Mouse (Mus musculus): ENCODE data around the gene Bpifa1. TPM values are rescaled to one million over a fixed set of nuclear protein-coding genes. Genes with fewer than 3 reads are reported as not detected.

Bpifa1 gene
- polyA plus RNA-seq, 1 experiment from 2014 or later: 0.11 TPM

Other genes starting within 250 kb of the Bpifa1 start
- gene Bpifb6, start 242.5 kb upstream of the Bpifa1 start, polyA plus RNA-seq (2016; fragmentation: Nextera tagmentation; extraction: Ambion mirVana): not detected in 2 replicates
- not detected in 2 replicates for gene Bpifb3, start 224.7 kb upstream of the Bpifa1 start, polyA plus RNA-seq (2016; fragmentation: Nextera tagmentation; extraction: Ambion mirVana)
- gene Bpifb4, start 204.7 kb upstream of the Bpifa1 start, polyA plus RNA-seq (2016; fragmentation: Nextera tagmentation; extraction: Ambion mirVana): 0.08 TPM in 1 of 2 replicates, not detected in the other
- gene Bpifa6, start 167.9 kb upstream of the Bpifa1 start, polyA plus RNA-seq (2016; fragmentation: Nextera tagmentation; extraction: Ambion mirVana): not detected in 2 replicates
- gene Bpifa2, start 134.6 kb upstream of the Bpifa1 start, polyA plus RNA-seq (2016; fragmentation: Nextera tagmentation; extraction: Ambion mirVana): not detected in 2 replicates
- not detected in 2 replicates for gene Bpifa3, start 12.5 kb upstream of the Bpifa1 start, polyA plus RNA-seq (2016; fragmentation: Nextera tagmentation; extraction: Ambion mirVana)
- 0.24 TPM in 1 of 2 replicates, not detected in the other for gene Bpifa5, start 19.7 kb downstream of the Bpifa1 start, polyA plus RNA-seq (2016; fragmentation: Nextera tagmentation; extraction: Ambion mirVana)
- 0.13 and 0.23 TPM in 2 replicates for gene Bpifb1, start 47.9 kb downstream of the Bpifa1 start, polyA plus RNA-seq (2016; fragmentation: Nextera tagmentation; extraction: Ambion mirVana)
- gene Bpifb5, start 80.9 kb downstream of the Bpifa1 start, polyA plus RNA-seq (2016; fragmentation: Nextera tagmentation; extraction: Ambion mirVana): not detected in 2 replicates
- not detected in 2 replicates for gene Bpifb9a, start 115.0 kb downstream of the Bpifa1 start, polyA plus RNA-seq (2016; fragmentation: Nextera tagmentation; extraction: Ambion mirVana)
- gene Bpifb9b, start 164.3 kb downstream of the Bpifa1 start, polyA plus RNA-seq (2016; fragmentation: Nextera tagmentation; extraction: Ambion mirVana): not detected in 2 replicates
- 16.6 and 16.8 TPM in 2 replicates for gene Cdk5rap1, start 230.1 kb downstream of the Bpifa1 start, polyA plus RNA-seq (2016; fragmentation: Nextera tagmentation; extraction: Ambion mirVana)

Data from liver, embryonic 12.5 days (tissue).